Mouse (Mus musculus) limb, embryonic 14.5 days (tissue): Measurements from ENCODE around the gene Minos1. TPM values are rescaled to one million over a fixed set of nuclear protein-coding genes. Genes with fewer than 3 reads are reported as not detected.

Source experiments
- ATAC-seq: fragments of 200-750 bp; cut with Nextera tagmentation; 2 replicates; pipeline ENCODE4 v1.8.0; 2017; ENCODE audit warnings: low read depth, moderate number of reproducible peaks, moderate TSS enrichment; ENCODE audit not compliant: low FRiP score
- DNase-seq: peaks from one replicate; pipeline ENCODE4 v3.0.0-alpha.2; 2015; ENCODE audit warnings: low spot score
- H3K27ac ChIP-seq: fragments of 300-500 bp; sonication (generic); replicated peaks from 2 replicates; pipeline ENCODE4 v1.5.1; 2014; ENCODE audit warnings: low read depth, mild to moderate bottlenecking, low read length, moderate library complexity, mixed read lengths
- H3K27me3 ChIP-seq: fragments of 300-500 bp; sonication (generic); 2 replicates; pipeline ENCODE4 v1.6.1; 2014; ENCODE audit warnings: low read length, mixed read lengths; ENCODE audit not compliant: control insufficient read depth, insufficient read depth
- H3K36me3 ChIP-seq: fragments of 300-500 bp; sonication (generic); 2 replicates; pipeline ENCODE4 v1.6.1; 2014; ENCODE audit warnings: mild to moderate bottlenecking, low read length, moderate library complexity, mixed read lengths; ENCODE audit not compliant: control insufficient read depth, insufficient read depth
- H3K4me1 ChIP-seq: fragments of 300-500 bp; sonication (generic); 2 replicates; pipeline ENCODE4 v1.6.1; 2014; ENCODE audit warnings: antibody characterized with exemption, low read length, mixed read lengths; ENCODE audit not compliant: control insufficient read depth, insufficient read depth
- H3K4me2 ChIP-seq: fragments of 300-500 bp; sonication (generic); replicated peaks from 2 replicates; pipeline ENCODE4 v1.6.1; 2014; ENCODE audit warnings: low read depth, mild to moderate bottlenecking, low read length, moderate library complexity; ENCODE audit not compliant: severe bottlenecking
- H3K4me3 ChIP-seq: fragments of 300-500 bp; sonication (generic); replicated peaks from 2 replicates; pipeline ENCODE4 v1.5.1; 2014; ENCODE audit warnings: low read length
- H3K9ac ChIP-seq: fragments of 300-500 bp; sonication (generic); 2 replicates; pipeline ENCODE4 v1.6.1; 2014; ENCODE audit warnings: mild to moderate bottlenecking, low read depth, low read length, moderate library complexity; ENCODE audit not compliant: severe bottlenecking
- H3K9me3 ChIP-seq: fragments of 300-500 bp; sonication (generic); 2 replicates; pipeline ENCODE4 v1.6.1; 2016; ENCODE audit warnings: low read length; ENCODE audit not compliant: control insufficient read depth
- POLR2A ChIP-seq: fragments of 200-500 bp; IDR thresholded peaks from 2 replicates; pipeline ENCODE4 v1.8.0; 2012; ENCODE audit warnings: inconsistent platforms, mild to moderate bottlenecking, moderate library complexity, borderline replicate concordance; ENCODE audit not compliant: insufficient read depth, insufficient read length; ENCODE audit errors: extremely low read depth
- WGBS: fragments of 180-500 bp; shearing (Covaris S2); extraction: QIAGEN DNeasy Blood & Tissue Kit; methylation state at CpG from one replicate; pipeline ENCODE4 v1.1.7; 2014; 5-methylcytosine and 5-hydroxymethylcytosine counted together
- polyA plus RNA-seq, 2 experiments: library from polyadenylated mRNA; depleted of rRNA in 1 of 2; stranded (reverse) in 1 of 2; unstranded in 1 of 2; fragments of >200 nt; fragmentation: Nextera tagmentation in 1 of 2; extraction: Ambion mirVana in 1 of 2; gene quantifications; 2 replicates each; pipeline versions ENCODE4 v1.2.1 to v1.2.3; 2012 to 2014

Gene Minos1
- polyA plus RNA-seq, 2 experiments = 178 to 510 TPM

- no peak for ATAC-seq
- H3K36me3 ChIP-seq = peaks cover 12% of the 10 kb centered on the region; the same call in 1 of the 2 replicates
- H3K9me3 ChIP-seq = no peaks in the 10 kb centered on the region
- peaks cover 12% of the 10 kb centered on the region for H3K4me1 ChIP-seq
- peak; percentile 61 for DNase-seq
- no peak overlapping the region for H3K4me2 ChIP-seq
- no peak overlapping the region for H3K27ac ChIP-seq
- no peak overlapping the region for H3K4me3 ChIP-seq
- no peak overlapping the region for H3K9ac ChIP-seq
- 21% methylated on average over 2 of the region's 2 CpGs for WGBS
- no peak for TF ChIP-seq POLR2A
- H3K27me3 ChIP-seq = peaks cover 35% of the 10 kb centered on the region
Measured at GRCm38 (mm10) chr4:139078313-139078712, 52.6 kb downstream of the Minos1 start.

- peak overlapping the region; percentile 61 for H3K4me3 ChIP-seq
- 15% methylated on average over 5 of the region's 5 CpGs for WGBS
- H3K27me3 ChIP-seq = peaks cover 41% of the 10 kb centered on the region
- no peak for TF ChIP-seq POLR2A
- no peaks in the 10 kb centered on the region for H3K36me3 ChIP-seq
- H3K4me2 ChIP-seq = peak overlapping the region; percentile 91; the same call in 1 of the 2 replicates
- H3K4me1 ChIP-seq = peaks cover 3% of the 10 kb centered on the region; the same call in 1 of the 2 replicates
- ATAC-seq (no peak), DNase-seq (no peak)
- no peak overlapping the region for H3K9ac ChIP-seq
- no peak overlapping the region for H3K27ac ChIP-seq
- no peaks in the 10 kb centered on the region for H3K9me3 ChIP-seq
Measured at GRCm38 (mm10) chr4:139075915-139076314, 55.0 kb downstream of the Minos1 start.

GRCm38 (mm10) chr4:139075041-139075711, 55.7 kb downstream of the Minos1 start, which contains the start of gene Htr6:
Gene Htr6, minus strand, starts transcription at chr4:139075570.
- Histone ChIP-seq H3K4me1 (peaks cover 3% of the 10 kb centered on the region; the same call in 1 of the 2 replicates), H3K27me3 (peaks cover 41% of the 10 kb centered on the region), H3K9me3 (no peaks in the 10 kb centered on the region), H3K36me3 (no peaks in the 10 kb centered on the region), H3K9ac (peak within 1 kb of the TSS; percentile 58), H3K27ac (no peak within 1 kb of the TSS), H3K4me2 (peak within 1 kb of the TSS; percentile 91), H3K4me3 (peak within 1 kb of the TSS; percentile 61)
- ATAC-seq = no peak
- DNase-seq = no peak
- WGBS = under 1% methylated on average over 23 of the region's 77 CpGs
- TF ChIP-seq POLR2A = no peak

- Histone ChIP-seq H3K27me3 (peaks cover 41% of the 10 kb centered on the region), H3K9me3 (no peaks in the 10 kb centered on the region), H3K4me2 (peak overlapping the region; percentile 91), H3K4me1 (peaks cover 3% of the 10 kb centered on the region; the same call in 1 of the 2 replicates), H3K9ac (no peak overlapping the region), H3K4me3 (peak overlapping the region; percentile 61), H3K27ac (no peak overlapping the region), H3K36me3 (no peaks in the 10 kb centered on the region)
- DNase-seq = no peak
- TF ChIP-seq POLR2A = no peak
- no peak for ATAC-seq
- 20% methylated on average over 29 of the region's 29 CpGs for WGBS
Measured at GRCm38 (mm10) chr4:139074060-139074459, 56.9 kb downstream of the Minos1 start.

- Histone ChIP-seq H3K9ac (no peak overlapping the region), H3K27me3 (peaks cover 6% of the 10 kb centered on the region)
- no peak for ATAC-seq
Measured at GRCm38 (mm10) chr4:139068287-139068686, 62.6 kb downstream of the Minos1 start.

GRCm38 (mm10) chr4:139064831-139065230, 66.1 kb downstream of the Minos1 start:
- no peaks in the 10 kb centered on the region for H3K9me3 ChIP-seq
- no peak overlapping the region for H3K4me3 ChIP-seq
- H3K36me3 ChIP-seq = no peaks in the 10 kb centered on the region
- TF ChIP-seq POLR2A = no peak
- ATAC-seq = no peak
- no peak for DNase-seq
- H3K27ac ChIP-seq = no peak overlapping the region
- no peak overlapping the region for H3K9ac ChIP-seq
- no peaks in the 10 kb centered on the region for H3K27me3 ChIP-seq
- no peak overlapping the region for H3K4me2 ChIP-seq
- no peaks in the 10 kb centered on the region for H3K4me1 ChIP-seq
- 83% methylated on average over 5 of the region's 5 CpGs for WGBS

More at GRCm38 (mm10) chr4:139068287-139068686, 62.6 kb downstream of the Minos1 start:
- Histone ChIP-seq H3K4me2 (no peak overlapping the region), H3K27ac (no peak overlapping the region), H3K4me3 (no peak overlapping the region), H3K9me3 (no peaks in the 10 kb centered on the region), H3K4me1 (no peaks in the 10 kb centered on the region), H3K36me3 (no peaks in the 10 kb centered on the region)
- 29% methylated on average over 4 of the region's 4 CpGs for WGBS
- no peak for DNase-seq
- no peak for TF ChIP-seq POLR2A
